Mouse (Mus musculus) megakaryocyte, embryonic 14.5 days (primary cell): Measurements from ENCODE around the gene Zfhx3.

Experiments
- FLI1 ChIP-seq: IDR thresholded peaks from 2 replicates; pipeline ENCODE4 v1.6.1; 2012; ENCODE audit warnings: low read length, inconsistent platforms, mixed read lengths
- GATA1 ChIP-seq: IDR thresholded peaks from 3 replicates; pipeline ENCODE4 v1.6.1; 2012; ENCODE audit warnings: mixed read lengths, low read length, inconsistent platforms, borderline replicate concordance

DNA sequence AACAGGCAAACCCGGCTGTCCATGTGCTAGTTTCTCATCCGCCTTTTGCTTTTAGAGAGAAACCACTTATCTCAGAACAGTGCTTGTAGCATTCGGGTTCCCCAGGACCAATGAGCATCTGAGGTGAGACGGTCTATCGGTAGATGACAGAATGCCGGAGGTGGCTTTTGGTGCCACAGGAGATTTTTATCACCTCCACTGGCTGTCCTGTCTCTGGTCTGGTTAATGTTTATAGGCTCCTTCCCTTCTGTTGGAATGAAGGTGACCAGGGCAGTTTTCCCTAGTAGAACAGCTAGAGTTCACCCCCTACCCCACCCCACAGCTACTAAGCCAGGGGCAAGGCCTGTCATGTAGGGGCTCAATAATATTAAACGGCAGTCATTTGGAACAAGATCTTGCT is 825.6 kb downstream of the Zfhx3 start:
- TF ChIP-seq GATA1 (no peak), FLI1 (no peak)
